Mouse (Mus musculus): ENCODE measurements around the gene Kifc3. TPM values are rescaled to one million over a fixed set of nuclear protein-coding genes. Genes with fewer than 3 reads are reported as not detected.

The Kifc3 gene
- polyA plus RNA-seq, 1 experiment: 2.7 TPM

- Histone ChIP-seq H3K4me1 (ENCODE audit: control insufficient read depth, insufficient read depth, low read length) (no peaks in the 10 kb centered on the region), H3K4me3 (replicated peaks; ENCODE audit: control insufficient read depth, low read depth, low read length) (no peak overlapping the region), H3K27ac (ENCODE audit: control insufficient read depth, insufficient read depth, low read depth, low read length, poor library complexity) (no peak overlapping the region)
- TF ChIP-seq CTCF (IDR thresholded peaks at IDR 0.05; ENCODE audit: control insufficient read depth, insufficient read depth, low read length) (no peak), POLR2A (IDR thresholded peaks at IDR 0.05; ENCODE audit: borderline replicate concordance, control insufficient read depth, low read depth, low read length) (no peak)
- 41% methylated on average over 3 of the region's 3 CpGs for WGBS
These were observed 135.0 kb downstream of the Kifc3 start for GRCm38 (mm10) chr8:95067582-95067981.

- Histone ChIP-seq H3K4me1 (ENCODE audit: control insufficient read depth, insufficient read depth, low read length) (no peaks in the 10 kb centered on the region; the same call in 1 of the 2 replicates), H3K27ac (ENCODE audit: control insufficient read depth, insufficient read depth, low read depth, low read length, poor library complexity) (no peak overlapping the region), H3K4me3 (replicated peaks; ENCODE audit: control insufficient read depth, low read depth, low read length) (no peak overlapping the region)
- WGBS: 74% methylated on average over 2 of the region's 2 CpGs
- no peak for TF ChIP-seq CTCF (IDR thresholded peaks at IDR 0.05; ENCODE audit: control insufficient read depth, insufficient read depth, low read length)
- no peak for TF ChIP-seq POLR2A (IDR thresholded peaks at IDR 0.05; ENCODE audit: borderline replicate concordance, control insufficient read depth, low read depth, low read length)
These were observed 138.1 kb downstream of the Kifc3 start for GRCm38 (mm10) chr8:95064531-95064930.

- TF ChIP-seq POLR2A (IDR thresholded peaks at IDR 0.05; ENCODE audit: borderline replicate concordance, control insufficient read depth, low read depth, low read length): no peak
- no peak for TF ChIP-seq CTCF (IDR thresholded peaks at IDR 0.05; ENCODE audit: control insufficient read depth, insufficient read depth, low read length)
- 25% methylated on average over 6 of the region's 6 CpGs for WGBS
- peaks cover 9% of the 10 kb centered on the region for H3K4me1 ChIP-seq (ENCODE audit: control insufficient read depth, insufficient read depth, low read length)
- no peak overlapping the region for H3K4me3 ChIP-seq (replicated peaks; ENCODE audit: control insufficient read depth, low read depth, low read length)
- no peak overlapping the region; the same call in 1 of the 2 replicates for H3K27ac ChIP-seq (ENCODE audit: control insufficient read depth, insufficient read depth, low read depth, low read length, poor library complexity)
These were observed 142.6 kb downstream of the Kifc3 start for GRCm38 (mm10) chr8:95059812-95060533.

GRCm38 (mm10) chr8:95058661-95059060 lies 144.0 kb downstream of the Kifc3 start:
- H3K4me3 ChIP-seq (replicated peaks; ENCODE audit: control insufficient read depth, low read depth, low read length): no peak overlapping the region
- peak overlapping the region; percentile 51 for H3K27ac ChIP-seq (ENCODE audit: control insufficient read depth, insufficient read depth, low read depth, low read length, poor library complexity)
- no peak for TF ChIP-seq POLR2A (IDR thresholded peaks at IDR 0.05; ENCODE audit: borderline replicate concordance, control insufficient read depth, low read depth, low read length)
- TF ChIP-seq CTCF (IDR thresholded peaks at IDR 0.05; ENCODE audit: control insufficient read depth, insufficient read depth, low read length): no peak
- peaks cover 9% of the 10 kb centered on the region for H3K4me1 ChIP-seq (ENCODE audit: control insufficient read depth, insufficient read depth, low read length)
- 6% methylated on average over 6 of the region's 6 CpGs for WGBS

- Histone ChIP-seq H3K4me3 (replicated peaks; ENCODE audit: control insufficient read depth, low read depth, low read length) (no peak overlapping the region), H3K4me1 (ENCODE audit: control insufficient read depth, insufficient read depth, low read length) (peaks cover 9% of the 10 kb centered on the region), H3K27ac (ENCODE audit: control insufficient read depth, insufficient read depth, low read depth, low read length, poor library complexity) (no peak overlapping the region)
- TF ChIP-seq POLR2A (IDR thresholded peaks at IDR 0.05; ENCODE audit: borderline replicate concordance, control insufficient read depth, low read depth, low read length) (no peak), CTCF (IDR thresholded peaks at IDR 0.05; ENCODE audit: control insufficient read depth, insufficient read depth, low read length) (no peak)
- 37% methylated on average over 5 of the region's 5 CpGs for WGBS
These were observed 146.2 kb downstream of the Kifc3 start for GRCm38 (mm10) chr8:95056414-95056813.

- 38% methylated on average over 2 of the region's 2 CpGs for WGBS
- no peak within 1 kb of the TSS for H3K27ac ChIP-seq (ENCODE audit: control insufficient read depth, insufficient read depth, low read depth, low read length, poor library complexity)
- TF ChIP-seq CTCF (IDR thresholded peaks at IDR 0.05; ENCODE audit: control insufficient read depth, insufficient read depth, low read length) (no peak), POLR2A (IDR thresholded peaks at IDR 0.05; ENCODE audit: borderline replicate concordance, control insufficient read depth, low read depth, low read length) (no peak)
- H3K4me1 ChIP-seq (ENCODE audit: control insufficient read depth, insufficient read depth, low read length): peaks cover 9% of the 10 kb centered on the region
- H3K4me3 ChIP-seq (replicated peaks; ENCODE audit: control insufficient read depth, low read depth, low read length): no peak within 1 kb of the TSS
These were observed 147.6 kb downstream of the Kifc3 start, which contains the start of gene Drc7 for GRCm38 (mm10) chr8:95054927-95055510. Drc7 (plus strand) TSS chr8:95055103.

- H3K4me1 ChIP-seq (ENCODE audit: control insufficient read depth, insufficient read depth, low read length): peaks cover 9% of the 10 kb centered on the region
- no peak overlapping the region for H3K4me3 ChIP-seq (replicated peaks; ENCODE audit: control insufficient read depth, low read depth, low read length)
- WGBS: 58% methylated on average over 6 of the region's 6 CpGs
- no peak for TF ChIP-seq CTCF (IDR thresholded peaks at IDR 0.05; ENCODE audit: control insufficient read depth, insufficient read depth, low read length)
- no peak for TF ChIP-seq POLR2A (IDR thresholded peaks at IDR 0.05; ENCODE audit: borderline replicate concordance, control insufficient read depth, low read depth, low read length)
- H3K27ac ChIP-seq (ENCODE audit: control insufficient read depth, insufficient read depth, low read depth, low read length, poor library complexity): no peak overlapping the region
These were observed 148.2 kb downstream of the Kifc3 start for GRCm38 (mm10) chr8:95054438-95054837.

Other genes with a start within 250 kb of the Kifc3 start
- 30.1 and 41.3 TPM in 2 replicates for gene Adgrg1, start 228.1 kb downstream of the Kifc3 start, polyA plus RNA-seq (2011; ENCODE audit: insufficient read depth, insufficient read length, low replicate concordance, missing spikeins)
- gene Adgrg3, start 185.1 kb downstream of the Kifc3 start, polyA plus RNA-seq (2011; ENCODE audit: insufficient read depth, insufficient read length, low replicate concordance, missing spikeins): 18.7 and 63.0 TPM in 2 replicates
- 2.8 and 3.1 TPM in 2 replicates for gene Drc7, start 147.7 kb downstream of the Kifc3 start, polyA plus RNA-seq (2011; ENCODE audit: insufficient read depth, insufficient read length, low replicate concordance, missing spikeins)
- gene Katnb1, start 121.6 kb downstream of the Kifc3 start, polyA plus RNA-seq (2011; ENCODE audit: insufficient read depth, insufficient read length, low replicate concordance, missing spikeins): 4.4 and 21.7 TPM in 2 replicates
- 0.70 and 2.1 TPM in 2 replicates for gene Cngb1, start 103.8 kb upstream of the Kifc3 start, polyA plus RNA-seq (2011; ENCODE audit: insufficient read depth, insufficient read length, low replicate concordance, missing spikeins)
- gene Tepp, start 107.8 kb upstream of the Kifc3 start, polyA plus RNA-seq (2011; ENCODE audit: insufficient read depth, insufficient read length, low replicate concordance, missing spikeins): not detected in 2 replicates
- gene Zfp319, start 129.1 kb upstream of the Kifc3 start, polyA plus RNA-seq (2011; ENCODE audit: insufficient read depth, insufficient read length, low replicate concordance, missing spikeins): 1.1 and 3.3 TPM in 2 replicates
- 4.8 and 20.2 TPM in 2 replicates for gene Usb1, start 129.5 kb upstream of the Kifc3 start, polyA plus RNA-seq (2011; ENCODE audit: insufficient read depth, insufficient read length, low replicate concordance, missing spikeins)
- gene Mmp15, start 149.5 kb upstream of the Kifc3 start, polyA plus RNA-seq (2011; ENCODE audit: insufficient read depth, insufficient read length, low replicate concordance, missing spikeins): 0.63 TPM in 1 of 2 replicates, not detected in the other
- 34.4 and 58.0 TPM in 2 replicates for gene Cfap20, start 232.1 kb upstream of the Kifc3 start, polyA plus RNA-seq (2011; ENCODE audit: insufficient read depth, insufficient read length, low replicate concordance, missing spikeins)